Mouse (Mus musculus): ENCODE results near the gene Mark2. TPM values are rescaled to one million over a fixed set of nuclear protein-coding genes. Genes with fewer than 3 reads are reported as not detected.

Gene Mark2
- polyA plus RNA-seq, 1 experiment from 2014 or later: 44.9 TPM

- peak; percentile 65 for ATAC-seq
- Histone ChIP-seq H3K36me3 (no peaks in the 10 kb centered on the region), H3K27ac (peak overlapping the region; percentile 95), H3K9ac (peak overlapping the region; percentile 84), H3K27me3 (replicated peaks) (no peaks in the 10 kb centered on the region), H3K4me3 (replicated peaks) (peak overlapping the region; percentile 76), H3K9me3 (no peaks in the 10 kb centered on the region), H3K4me1 (replicated peaks) (peaks cover 53% of the 10 kb centered on the region), H3K4me2 (replicated peaks) (peak overlapping the region; percentile 90)
- under 1% methylated on average over 76 of the region's 97 CpGs for WGBS
Observed at GRCm38 (mm10) chr19:7267781-7268721, 73.6 kb downstream of the Mark2 start.

DNA sequence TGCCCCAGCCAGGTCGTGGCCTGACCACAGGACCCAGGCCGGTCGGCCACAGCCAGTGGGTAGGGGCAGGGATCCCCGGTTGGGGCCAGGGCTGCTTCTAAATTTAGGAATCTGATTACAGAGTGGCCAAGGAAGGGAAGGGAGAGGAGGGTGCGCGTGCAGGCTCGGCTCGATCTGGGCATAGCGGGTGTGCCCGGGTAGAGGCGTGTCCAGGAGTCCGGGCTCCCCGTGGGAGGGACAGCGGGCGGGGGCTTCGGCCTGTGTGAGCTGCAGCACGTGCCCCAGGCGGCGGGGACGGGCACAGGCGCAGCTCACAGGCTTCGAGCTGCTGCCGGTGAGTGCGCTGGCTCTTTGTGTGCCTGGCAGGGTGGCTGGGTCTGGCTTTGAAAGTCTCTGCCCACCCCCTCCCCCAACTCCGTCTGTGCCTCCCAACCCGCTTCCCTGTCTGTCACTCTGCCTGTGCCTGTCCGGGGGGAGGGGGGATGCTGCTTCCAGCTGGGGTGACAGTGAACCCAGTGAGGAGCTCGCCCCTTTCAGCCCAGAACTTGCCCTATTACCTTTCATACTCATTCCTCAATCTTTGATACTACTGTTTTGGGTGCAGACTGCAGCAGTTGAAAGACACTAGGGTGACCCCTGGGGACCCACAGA is 74.4 kb downstream of the Mark2 start, which contains the start of gene Rcor2:
Gene Rcor2, plus strand, starts transcription at position 235 of the 651 bp plus-strand sequence.
- H3K36me3 ChIP-seq: no peaks in the 10 kb centered on the region
- peak within 1 kb of the TSS; percentile 95 for H3K27ac ChIP-seq
- ATAC-seq: peak; percentile 37
- H3K4me1 ChIP-seq (replicated peaks): peaks cover 53% of the 10 kb centered on the region
- WGBS: 4% methylated on average over 28 of the region's 28 CpGs
- H3K9ac ChIP-seq: peak within 1 kb of the TSS; percentile 84
- peak within 1 kb of the TSS; percentile 76 for H3K4me3 ChIP-seq (replicated peaks)
- H3K27me3 ChIP-seq (replicated peaks): no peaks in the 10 kb centered on the region
- H3K4me2 ChIP-seq (replicated peaks): peak within 1 kb of the TSS; percentile 90
- no peaks in the 10 kb centered on the region for H3K9me3 ChIP-seq

DNA sequence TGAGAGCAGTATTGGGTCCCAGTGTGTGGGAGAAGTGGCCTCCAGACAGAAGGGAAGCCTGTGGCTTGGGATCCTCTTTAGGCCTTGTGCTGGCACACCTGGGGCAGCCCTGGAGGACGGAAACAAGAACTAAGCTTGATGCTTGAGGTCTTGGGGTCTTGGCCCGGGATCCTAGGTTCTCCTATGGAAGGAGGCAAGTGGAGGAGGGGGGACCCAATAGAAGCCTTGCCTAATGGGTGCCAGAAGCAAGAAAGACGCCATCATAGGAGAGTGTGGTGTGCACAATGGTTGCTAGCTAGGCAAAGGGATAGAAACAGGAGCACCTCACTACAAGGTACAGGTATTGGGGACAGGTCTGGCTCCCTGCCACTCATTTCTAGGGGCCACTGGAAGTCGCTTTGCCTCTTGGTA is 75.2 kb downstream of the Mark2 start:
- H3K9ac ChIP-seq: 0 out of 2 replicates have a peak overlapping the region, but pooled peaks have one; percentile 23
- H3K4me3 ChIP-seq (replicated peaks): no peak overlapping the region
- H3K36me3 ChIP-seq: no peaks in the 10 kb centered on the region
- peak overlapping the region; percentile 95 for H3K27ac ChIP-seq
- peaks cover 53% of the 10 kb centered on the region for H3K4me1 ChIP-seq (replicated peaks)
- no peaks in the 10 kb centered on the region for H3K9me3 ChIP-seq
- ATAC-seq: no peak
- 66% methylated on average over 4 of the region's 4 CpGs for WGBS
- H3K4me2 ChIP-seq (replicated peaks): peak overlapping the region; percentile 90; the same call in 1 of the 2 replicates
- no peaks in the 10 kb centered on the region for H3K27me3 ChIP-seq (replicated peaks)

DNA sequence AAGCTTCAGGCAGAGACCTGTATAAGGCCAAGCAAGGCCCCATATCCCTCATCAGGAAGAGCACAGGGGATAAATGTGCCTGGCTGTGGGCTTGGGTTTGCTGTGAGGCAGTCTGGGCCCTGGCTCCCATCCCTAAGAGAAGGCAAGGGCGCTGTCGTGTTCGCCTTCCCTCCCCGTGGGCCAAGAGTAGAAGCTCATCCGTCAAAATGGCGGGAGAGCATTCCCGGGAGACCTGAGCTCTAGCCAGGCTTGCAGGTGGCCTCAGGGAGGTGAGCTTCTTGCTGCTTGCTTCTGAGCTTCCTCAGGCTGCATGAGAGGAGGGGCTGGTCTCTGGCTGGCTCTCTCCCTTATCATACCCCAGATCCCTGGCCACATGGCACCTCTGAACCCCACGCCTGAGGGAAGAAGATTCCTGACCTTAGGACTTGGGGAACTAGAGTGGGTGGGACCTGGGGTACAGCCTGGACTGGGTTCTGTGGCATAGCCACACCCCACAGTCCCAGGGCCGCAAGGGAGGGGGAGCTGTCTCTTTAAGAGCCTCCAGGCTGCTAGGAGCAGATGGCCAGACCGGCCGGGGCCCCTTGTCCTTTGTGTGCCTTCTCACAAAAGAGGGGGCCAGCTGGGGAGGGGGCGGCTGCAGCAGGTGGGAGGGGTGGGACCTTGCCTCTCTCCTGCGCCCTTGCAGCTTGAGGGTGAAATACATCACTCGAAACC is 76.0 kb downstream of the Mark2 start:
- ATAC-seq: peak; percentile 51
- Histone ChIP-seq H3K9me3 (no peaks in the 10 kb centered on the region), H3K27ac (peak overlapping the region; percentile 95), H3K4me2 (replicated peaks) (peak overlapping the region; percentile 41), H3K4me3 (replicated peaks) (no peak overlapping the region), H3K27me3 (replicated peaks) (no peaks in the 10 kb centered on the region), H3K4me1 (replicated peaks) (peaks cover 53% of the 10 kb centered on the region), H3K9ac (peak overlapping the region; percentile 12; the same call in 1 of the 2 replicates), H3K36me3 (no peaks in the 10 kb centered on the region)
- WGBS: 19% methylated on average over 14 of the region's 14 CpGs

- peak overlapping the region; percentile 12; the same call in 1 of the 2 replicates for H3K9ac ChIP-seq
- no peaks in the 10 kb centered on the region for H3K9me3 ChIP-seq
- peak overlapping the region; percentile 95; the same call in 1 of the 2 replicates for H3K27ac ChIP-seq
- peaks cover 51% of the 10 kb centered on the region for H3K4me1 ChIP-seq (replicated peaks)
- 41% methylated on average over 6 of the region's 6 CpGs for WGBS
- H3K4me2 ChIP-seq (replicated peaks): no peak overlapping the region
- no peak for ATAC-seq
- no peaks in the 10 kb centered on the region for H3K27me3 ChIP-seq (replicated peaks)
- no peaks in the 10 kb centered on the region for H3K36me3 ChIP-seq
- no peak overlapping the region for H3K4me3 ChIP-seq (replicated peaks)
Observed at GRCm38 (mm10) chr19:7264766-7265331, 76.8 kb downstream of the Mark2 start.

DNA sequence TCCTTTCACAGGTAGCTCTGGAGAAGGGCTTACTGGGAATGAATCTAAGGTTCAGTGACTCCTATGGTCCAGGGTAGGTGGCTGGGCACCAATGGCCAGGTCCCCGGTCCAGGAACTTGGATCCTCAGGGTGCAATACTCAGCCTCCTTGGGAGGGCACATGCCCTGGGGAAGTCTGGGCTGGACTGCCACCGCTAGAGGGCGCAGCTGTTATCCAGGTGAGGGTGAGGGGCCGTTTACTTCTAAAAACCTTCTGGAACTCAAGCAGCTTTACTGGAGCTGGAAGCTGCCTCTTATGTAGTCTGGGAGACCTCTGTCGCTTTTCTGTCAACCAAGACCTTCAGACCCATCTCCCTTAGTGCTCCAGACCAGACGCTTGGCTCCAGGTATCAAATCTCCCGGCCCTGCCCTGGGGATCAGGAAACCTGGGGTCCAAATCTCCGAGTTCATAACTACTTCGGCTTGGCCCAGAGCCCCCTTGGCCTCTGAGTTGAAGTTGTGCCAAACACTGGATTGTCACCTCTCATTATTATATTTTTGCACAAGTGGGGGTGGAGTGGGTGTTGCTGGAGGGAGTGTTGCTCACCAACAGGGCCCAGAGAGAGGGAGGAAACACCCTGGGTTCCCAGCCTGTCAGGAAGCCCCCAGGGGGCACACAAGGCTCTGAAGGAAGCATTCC is 77.4 kb downstream of the Mark2 start:
- no peak for ATAC-seq
- 17% methylated on average over 9 of the region's 9 CpGs for WGBS
- Histone ChIP-seq H3K9me3 (no peaks in the 10 kb centered on the region), H3K27me3 (replicated peaks) (no peaks in the 10 kb centered on the region), H3K36me3 (no peaks in the 10 kb centered on the region), H3K9ac (peak overlapping the region; percentile 2; the same call in 1 of the 2 replicates), H3K4me2 (replicated peaks) (no peak overlapping the region), H3K27ac (no peak overlapping the region), H3K4me1 (replicated peaks) (peaks cover 45% of the 10 kb centered on the region), H3K4me3 (replicated peaks) (no peak overlapping the region)

DNA sequence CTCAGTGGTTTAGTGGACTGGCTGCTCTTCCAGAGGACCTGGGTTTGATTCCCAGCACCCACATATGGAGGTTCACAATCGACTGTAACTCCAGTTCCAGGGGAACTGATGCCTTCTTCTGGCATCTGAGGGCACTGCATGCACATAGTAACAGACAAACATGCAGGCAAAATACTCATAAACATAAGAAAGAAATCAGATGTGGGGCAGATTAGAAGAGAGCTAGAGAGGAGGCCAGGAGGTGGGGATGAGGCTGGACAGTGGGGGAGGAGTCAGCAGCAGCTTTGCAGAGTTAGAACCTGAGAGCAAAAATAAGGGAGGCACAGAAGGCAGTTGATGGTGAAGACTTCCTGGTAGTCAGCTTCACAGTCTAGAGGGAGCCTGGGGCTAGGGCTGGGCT is 79.1 kb downstream of the Mark2 start:
- Histone ChIP-seq H3K27me3 (replicated peaks) (no peaks in the 10 kb centered on the region), H3K4me2 (replicated peaks) (no peak overlapping the region), H3K4me3 (replicated peaks) (no peak overlapping the region), H3K4me1 (replicated peaks) (peaks cover 34% of the 10 kb centered on the region), H3K9me3 (no peaks in the 10 kb centered on the region), H3K36me3 (no peaks in the 10 kb centered on the region), H3K9ac (no peak overlapping the region), H3K27ac (no peak overlapping the region)
- no peak for ATAC-seq
- 90% methylated on average over 1 of the region's 1 CpGs for WGBS

DNA sequence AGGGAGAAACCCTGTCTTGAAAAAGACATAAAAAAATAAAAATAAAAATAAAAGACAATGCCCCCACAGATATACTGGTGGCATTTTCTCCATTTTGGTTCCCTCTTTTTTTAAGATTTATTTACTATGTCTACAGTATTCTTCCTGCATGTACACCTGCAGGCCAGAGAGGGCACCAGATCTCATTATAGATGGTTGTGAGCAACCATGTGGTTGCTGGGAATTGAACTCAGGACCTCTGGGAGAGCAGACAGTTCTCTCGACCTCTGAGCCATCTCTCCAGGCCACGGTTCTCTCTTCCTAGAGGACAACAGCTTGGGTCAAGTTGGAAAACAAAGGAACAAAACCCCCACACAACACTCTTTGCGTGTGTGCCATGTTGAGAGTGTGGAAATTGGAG is 79.7 kb downstream of the Mark2 start:
- WGBS: 95% methylated on average over 3 of the region's 3 CpGs

GRCm38 (mm10) chr19:7261476-7261875 is 80.2 kb downstream of the Mark2 start:
- peaks cover 23% of the 10 kb centered on the region for H3K4me1 ChIP-seq (replicated peaks)
- no peak overlapping the region for H3K27ac ChIP-seq
- no peaks in the 10 kb centered on the region for H3K27me3 ChIP-seq (replicated peaks)
- H3K36me3 ChIP-seq: no peaks in the 10 kb centered on the region
- no peak overlapping the region for H3K9ac ChIP-seq
- no peak overlapping the region for H3K4me3 ChIP-seq (replicated peaks)
- no peak overlapping the region for H3K4me2 ChIP-seq (replicated peaks)
- 100% methylated on average over 1 of the region's 1 CpGs for WGBS
- H3K9me3 ChIP-seq: no peaks in the 10 kb centered on the region
- ATAC-seq: no peak

More for the DNA sequence above, 79.7 kb downstream of the Mark2 start:
- H3K27me3 ChIP-seq (replicated peaks): no peaks in the 10 kb centered on the region
- H3K27ac ChIP-seq: no peak overlapping the region
- no peaks in the 10 kb centered on the region for H3K36me3 ChIP-seq
- peaks cover 28% of the 10 kb centered on the region for H3K4me1 ChIP-seq (replicated peaks)
- no peak overlapping the region for H3K9ac ChIP-seq
- ATAC-seq: no peak
- H3K4me3 ChIP-seq (replicated peaks): no peak overlapping the region
- no peaks in the 10 kb centered on the region for H3K9me3 ChIP-seq
- no peak overlapping the region for H3K4me2 ChIP-seq (replicated peaks)

DNA sequence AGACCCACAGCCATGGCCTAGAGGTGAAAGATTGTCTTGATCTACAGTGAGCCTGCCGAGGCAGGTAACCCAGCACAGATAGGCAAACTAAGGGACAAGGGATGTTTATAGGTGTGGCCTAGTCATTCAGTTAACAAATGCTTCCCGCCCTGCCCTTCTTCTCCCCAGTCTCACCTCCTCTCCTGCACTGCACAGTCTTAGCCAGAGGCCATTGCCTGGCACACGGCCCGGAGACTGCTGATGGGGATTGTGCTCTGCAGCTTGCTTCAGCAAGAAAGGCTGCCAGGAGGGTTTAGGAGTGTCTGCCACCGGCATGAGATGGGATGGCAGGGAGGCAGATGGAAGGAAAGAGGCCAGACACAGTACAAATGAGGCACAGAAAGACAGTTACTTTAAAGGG is 83.8 kb downstream of the Mark2 start:
- ATAC-seq: no peak
- H3K36me3 ChIP-seq: no peaks in the 10 kb centered on the region

DNA sequence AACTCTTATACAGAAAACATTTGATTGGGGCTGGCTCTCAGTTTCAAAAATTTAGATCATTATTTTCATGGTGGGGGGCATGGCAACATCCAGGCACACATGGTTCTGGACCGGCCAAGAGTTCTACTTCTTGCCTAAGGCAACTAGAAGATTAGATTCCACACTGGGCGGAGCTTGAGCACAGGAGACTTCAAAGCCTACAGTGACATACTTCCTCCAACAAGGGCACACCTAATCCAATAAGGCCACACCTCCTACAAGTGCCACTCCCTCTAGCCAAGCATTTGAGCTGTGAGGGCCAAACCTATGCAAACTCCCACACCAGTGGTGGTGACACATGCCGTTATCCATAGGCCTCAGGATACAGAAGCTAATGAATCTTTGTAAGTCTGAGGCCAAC is 95.6 kb downstream of the Mark2 start:
- Histone ChIP-seq H3K9me3 (no peaks in the 10 kb centered on the region), H3K4me2 (replicated peaks) (no peak overlapping the region), H3K27ac (no peak overlapping the region), H3K4me1 (replicated peaks) (0 out of 2 replicates have a peak, but pooled peaks cover 5% of the 10 kb centered on the region), H3K36me3 (no peaks in the 10 kb centered on the region), H3K4me3 (replicated peaks) (no peak overlapping the region), H3K27me3 (replicated peaks) (no peaks in the 10 kb centered on the region), H3K9ac (no peak overlapping the region)
- peak; percentile 16; the same call in 1 of the 2 replicates for ATAC-seq
- 76% methylated on average over 3 of the region's 3 CpGs for WGBS

More for the DNA sequence above, 83.8 kb downstream of the Mark2 start:
- Histone ChIP-seq H3K4me1 (replicated peaks) (no peaks in the 10 kb centered on the region), H3K27ac (no peak overlapping the region), H3K4me2 (replicated peaks) (no peak overlapping the region), H3K4me3 (replicated peaks) (no peak overlapping the region), H3K9ac (no peak overlapping the region), H3K9me3 (no peaks in the 10 kb centered on the region), H3K27me3 (replicated peaks) (no peaks in the 10 kb centered on the region)
- 77% methylated on average over 5 of the region's 5 CpGs for WGBS

Data from intestine, embryonic 15.5 days (tissue).